Mouse (Mus musculus) hematopoietic stem cell, adult 5-6 weeks (primary cell): Measurements from ENCODE around the gene Lipn. TPM values are rescaled to one million over a fixed set of nuclear protein-coding genes. Genes with fewer than 3 reads are reported as not detected.

Experiments
- ATAC-seq, 2 experiments: fragments of 125-278 bp in 1 of 2; replicated peaks in 1 of 2; 2 replicates each; pipeline ENCODE4 v1.8.0; 2016 to 2017; ENCODE audit warnings: inconsistent platforms in 2 of 2, mild to moderate bottlenecking in 2 of 2, moderate number of reproducible peaks in 2 of 2, low read depth in 1 of 2, moderate TSS enrichment in 1 of 2; ENCODE audit not compliant: low FRiP score in 2 of 2, poor library complexity in 2 of 2, severe bottlenecking in 2 of 2, insufficient read depth in 1 of 2, low TSS enrichment in 1 of 2
- total RNA-seq: library from RNA; stranded (forward); fragments of 172-1452, 232-1000 nt; gene quantifications from 2 replicates; pipeline ENCODE4 v1.2.3, GENCODE M21; 2017

Gene Lipn
- total RNA-seq, 1 experiment from 2014 or later: not detected

DNA sequence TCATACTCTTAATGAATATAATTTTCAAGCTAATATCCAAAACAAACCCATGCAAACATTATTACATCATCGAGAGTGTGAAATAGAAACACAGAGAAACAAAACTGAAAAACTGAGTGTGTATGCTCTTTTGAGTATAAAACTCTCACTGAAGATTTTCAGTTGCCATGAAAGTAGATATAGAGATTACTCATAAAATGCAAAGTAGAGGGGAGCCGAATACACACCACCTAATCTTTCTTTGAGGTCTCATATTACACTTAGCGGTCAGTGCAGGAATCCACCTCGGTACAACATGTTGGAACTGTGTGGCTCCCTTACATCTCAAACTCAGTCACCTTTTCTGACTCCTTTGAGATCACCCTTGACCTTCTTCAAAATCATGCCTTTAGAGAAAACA lies 52.5 kb downstream of the Lipn start:
- ATAC-seq: no peak

GRCm38 (mm10) chr19:34120107-34120731 lies 53.1 kb downstream of the Lipn start:
- ATAC-seq: peak; percentile 48 to 59; a peak in 3 of 4 replicates

Other genes starting within 250 kb of the Lipn start
- gene Lipf, start 106.2 kb upstream of the Lipn start, total RNA-seq: not detected in 2 replicates
- not detected in 2 replicates for gene Lipk, start 59.1 kb upstream of the Lipn start, total RNA-seq
- gene Lipm, start 33.6 kb downstream of the Lipn start, total RNA-seq: not detected in 2 replicates
- 2.7 and 6.7 TPM in 2 replicates for gene Ankrd22, start 98.7 kb downstream of the Lipn start, total RNA-seq
- gene Stambpl1, start 124.9 kb downstream of the Lipn start, total RNA-seq: 11.9 and 15.4 TPM in 2 replicates
- 0.25 TPM in 1 of 2 replicates, not detected in the other for gene Acta2, start 188.2 kb downstream of the Lipn start, total RNA-seq
- 2.8 and 3.6 TPM in 2 replicates for gene Fas, start 223.3 kb downstream of the Lipn start, total RNA-seq